Mouse (Mus musculus) E14TG2a.4 (cell line): ENCODE measurements at regions not wholly inside any gene's neighbourhood (a gene's known extent, or its start where the extent isn't known, plus 50 kb on each side); places are given as distances from the start of the nearest gene placed in this dataset.

Experiments
- CTCF ChIP-seq: conservative IDR thresholded peaks from 2 replicates; pipeline ENCODE4 v1.5.1; 2014; ENCODE audit warnings: low read length
- NANOG ChIP-seq: IDR thresholded peaks from 2 replicates; pipeline ENCODE4 v1.6.1; 2014; ENCODE audit warnings: borderline replicate concordance, low read length, mixed read lengths
- POU5F1 ChIP-seq: IDR thresholded peaks from 2 replicates; pipeline ENCODE4 v1.6.1; 2014; ENCODE audit warnings: low read length, borderline replicate concordance

GRCm38 (mm10) chr9:23089339-23089738, 133.5 kb upstream of the Bmper start:
- TF ChIP-seq POU5F1 (no peak), CTCF (no peak), NANOG (no peak)
